Mouse (Mus musculus): ENCODE results near the gene Deaf1. TPM values are rescaled to one million over a fixed set of nuclear protein-coding genes. Genes with fewer than 3 reads are reported as not detected.
"Not testable (repeated sequence)": the region's sequence is repeated elsewhere in the genome, so short reads cannot be mapped to it uniquely, and the experiment has no call there.

The Deaf1 gene
- total RNA-seq, 1 experiment from 2014 or later: 45.4 TPM

DNA sequence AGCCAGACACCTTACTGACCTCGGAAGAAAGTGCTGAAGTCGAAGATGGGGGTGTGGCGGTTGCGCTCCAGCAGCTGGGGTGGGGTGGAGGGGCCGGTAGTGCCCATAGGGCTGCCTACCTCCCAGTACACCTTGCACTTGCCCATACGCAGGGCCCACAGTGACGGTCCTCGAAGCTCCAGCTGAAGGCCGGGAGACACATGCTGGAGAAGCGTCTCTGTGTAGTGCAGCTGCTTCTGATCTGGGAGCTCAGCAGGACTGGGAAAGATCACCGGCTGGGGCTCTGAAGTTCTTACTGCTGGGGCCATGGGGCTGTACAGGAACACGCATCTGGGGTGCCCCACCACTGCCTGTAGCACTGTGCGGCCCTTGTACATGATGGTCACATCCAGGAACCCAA, 63.9 kb downstream of the Deaf1 start:
- DNase-seq: no peak

DNA sequence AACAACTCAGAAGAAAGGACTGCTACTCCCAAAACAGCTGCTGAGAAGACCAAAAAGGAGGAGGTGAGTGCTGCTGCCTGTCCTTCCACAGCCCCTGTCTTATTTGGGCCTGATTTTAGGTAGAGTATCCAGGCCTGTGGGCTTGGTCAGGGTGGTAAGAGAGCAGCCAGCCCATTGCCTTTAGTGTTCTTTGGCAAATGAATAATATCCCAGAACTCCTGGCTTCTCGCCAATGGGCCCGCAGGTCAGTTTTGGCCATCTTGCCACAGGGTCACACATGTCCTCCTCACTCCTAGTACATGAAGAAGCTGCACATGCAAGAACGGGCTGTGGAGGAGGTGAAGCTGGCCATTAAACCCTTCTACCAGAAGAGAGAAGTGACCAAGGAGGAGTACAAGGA, 66.0 kb downstream of the Deaf1 start:
- no peak for DNase-seq

DNA sequence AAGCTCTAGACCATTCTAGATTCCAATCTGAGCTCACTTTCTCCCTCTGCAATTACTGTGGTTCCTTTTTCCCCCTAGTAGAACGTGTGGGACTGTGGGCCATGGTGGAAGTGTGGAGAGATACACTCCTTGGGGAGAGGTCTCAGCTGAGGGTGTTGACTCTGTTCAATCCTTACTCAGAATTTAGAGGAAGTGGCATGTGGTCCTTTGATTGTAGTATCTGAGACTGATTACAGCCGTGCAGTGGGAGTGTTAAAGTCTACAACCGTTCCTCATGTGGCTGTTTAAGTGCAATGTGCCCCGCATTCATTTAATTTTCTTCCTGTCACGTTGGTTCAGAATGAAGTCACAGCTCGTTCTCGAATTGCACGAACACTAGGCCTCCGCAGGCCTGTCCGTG, 71.3 kb downstream of the Deaf1 start:
- no peak for DNase-seq

DNA sequence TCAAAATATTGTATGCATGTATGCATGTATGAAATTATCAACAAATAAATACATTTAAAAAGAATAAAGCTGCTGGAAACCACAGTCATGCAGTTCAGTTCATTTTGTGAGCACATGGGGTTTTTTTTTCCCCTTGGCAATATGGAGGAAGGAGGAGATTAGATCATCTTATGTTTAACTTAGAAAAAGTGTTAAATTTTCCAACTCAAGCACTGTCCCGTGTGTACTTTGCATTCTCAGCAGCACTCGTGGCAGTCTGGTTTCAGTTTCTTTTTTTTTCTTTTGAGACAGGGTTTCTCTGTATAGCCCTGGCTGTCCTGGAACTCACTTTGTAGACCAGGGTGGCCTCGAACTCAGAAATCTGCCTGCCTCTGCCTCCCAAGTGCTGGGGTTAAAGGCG, 77.0 kb downstream of the Deaf1 start:
- not testable (repeated sequence) for DNase-seq

Other genes starting within 250 kb of the Deaf1 start
- gene Pkp3, start 249.5 kb downstream of the Deaf1 start, total RNA-seq (2021): 0.86 and 1.2 TPM in 2 replicates
- gene Sigirr, start 227.1 kb downstream of the Deaf1 start, total RNA-seq (2021): 4.5 and 5.0 TPM in 2 replicates
- gene Ano9, start 209.9 kb downstream of the Deaf1 start, total RNA-seq (2021): 0.33 TPM in 1 of 2 replicates, not detected in the other
- gene Ptdss2, start 205.3 kb downstream of the Deaf1 start, total RNA-seq (2021): 29.1 and 48.2 TPM in 2 replicates
- 298 and 356 TPM in 2 replicates for gene Rnh1, start 154.8 kb downstream of the Deaf1 start, total RNA-seq (2021)
- 64.8 and 88.0 TPM in 2 replicates for gene Hras, start 133.7 kb downstream of the Deaf1 start, total RNA-seq (2021)
- gene Lrrc56, start 133.5 kb downstream of the Deaf1 start, total RNA-seq (2021): 6.4 and 10.8 TPM in 2 replicates
- 0.39 TPM in 1 of 2 replicates, not detected in the other for gene Lmntd2, start 113.6 kb downstream of the Deaf1 start, total RNA-seq (2021)
- gene Rassf7, start 111.8 kb downstream of the Deaf1 start, total RNA-seq (2021): 5.7 and 8.0 TPM in 2 replicates
- gene Phrf1, start 98.9 kb downstream of the Deaf1 start, total RNA-seq (2021): 83.3 and 83.9 TPM in 2 replicates
- 7.8 and 10.4 TPM in 2 replicates for gene Irf7, start 61.2 kb downstream of the Deaf1 start, total RNA-seq (2021)
- 14.4 and 16.5 TPM in 2 replicates for gene Cdhr5, start 50.9 kb downstream of the Deaf1 start, total RNA-seq (2021)
- not detected in 2 replicates for gene Sct, start 48.6 kb downstream of the Deaf1 start, total RNA-seq (2021)
- gene Drd4, start 35.7 kb downstream of the Deaf1 start, total RNA-seq (2021): not detected in 2 replicates
- gene Tmem80, start within 50 bp of the Deaf1 start, total RNA-seq (2021): 34.1 and 43.2 TPM in 2 replicates
- 1.6 and 2.6 TPM in 2 replicates for gene Eps8l2, start 11.2 kb upstream of the Deaf1 start, total RNA-seq (2021)
- 629 and 681 TPM in 2 replicates for gene Taldo1, start 64.5 kb upstream of the Deaf1 start, total RNA-seq (2021)
- 35.6 and 58.9 TPM in 2 replicates for gene Gatd1, start 86.4 kb upstream of the Deaf1 start, total RNA-seq (2021)
- gene Cend1, start 101.8 kb upstream of the Deaf1 start, total RNA-seq (2021): 0.57 and 1.3 TPM in 2 replicates
- gene Slc25a22, start 110.2 kb upstream of the Deaf1 start, total RNA-seq (2021): 95.6 and 102 TPM in 2 replicates
- 3.0 and 3.3 TPM in 2 replicates for gene Pidd1, start 116.3 kb upstream of the Deaf1 start, total RNA-seq (2021)
- gene Rplp2, start 119.7 kb upstream of the Deaf1 start, total RNA-seq (2021): 917 and 919 TPM in 2 replicates
- 538 and 617 TPM in 2 replicates for gene Pnpla2, start 127.5 kb upstream of the Deaf1 start, total RNA-seq (2021)
- gene Cracr2b, start 133.4 kb upstream of the Deaf1 start, total RNA-seq (2021): 9.9 and 13.5 TPM in 2 replicates
- gene Cd151, start 139.7 kb upstream of the Deaf1 start, total RNA-seq (2021): 287 and 310 TPM in 2 replicates
- gene Polr2l, start 147.4 kb upstream of the Deaf1 start, total RNA-seq (2021): 89.5 and 102 TPM in 2 replicates
- 70.9 and 99.3 TPM in 2 replicates for gene Tspan4, start 147.6 kb upstream of the Deaf1 start, total RNA-seq (2021)
- 50.5 and 57.8 TPM in 2 replicates for gene Chid1, start 212.2 kb upstream of the Deaf1 start, total RNA-seq (2021)
- 53.4 and 53.8 TPM in 2 replicates for gene Ap2a2, start 234.5 kb upstream of the Deaf1 start, total RNA-seq (2021)